Mouse (Mus musculus): Measurements from ENCODE around the gene Dagla. TPM values are rescaled to one million over a fixed set of nuclear protein-coding genes. Genes with fewer than 3 reads are reported as not detected.

Gene Dagla
- total RNA-seq, 1 experiment from 2014 or later: not detected

DNA sequence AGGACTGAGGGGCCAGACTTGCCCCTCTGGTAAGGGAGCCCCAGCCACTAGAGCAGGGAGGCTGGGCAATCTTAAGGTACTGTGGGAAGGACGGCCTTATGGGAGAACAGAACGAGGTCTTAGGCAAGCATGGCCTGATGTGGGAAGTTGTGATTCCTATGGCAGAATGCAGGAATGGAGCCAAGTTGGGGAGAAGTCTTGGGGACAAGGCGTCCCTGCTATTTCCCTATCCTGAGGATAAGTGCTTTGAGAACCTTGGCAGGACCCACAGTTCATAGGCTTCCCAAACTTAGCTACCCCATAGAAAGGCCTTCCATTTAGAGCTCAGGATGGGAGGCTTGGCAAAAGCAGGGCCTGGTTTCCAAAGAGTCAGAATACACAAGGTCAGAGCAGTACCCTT, 95.8 kb downstream of the Dagla start:
- ATAC-seq (replicated peaks; ENCODE audit: low read depth, poor library complexity, severe bottlenecking): no peak

DNA sequence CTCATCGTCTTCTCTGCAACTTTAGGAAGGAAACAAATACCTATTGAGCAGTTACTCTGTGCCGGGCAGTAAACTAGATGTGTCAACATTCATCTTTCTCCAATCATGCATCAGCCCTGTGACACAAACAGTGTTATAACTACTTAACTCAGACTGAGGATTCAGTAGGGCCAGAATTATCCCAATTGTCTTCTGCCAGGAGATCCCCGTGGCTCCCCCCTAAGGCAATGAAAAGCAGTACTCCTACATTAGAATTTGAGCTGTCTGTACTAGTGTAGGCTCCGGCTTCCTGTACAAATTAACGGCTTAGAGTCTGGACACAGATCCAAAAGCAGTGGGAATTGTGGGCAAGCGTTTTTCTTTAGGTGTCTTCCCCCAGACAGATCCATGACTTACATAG, 99.6 kb downstream of the Dagla start:
- no peak for ATAC-seq (replicated peaks; ENCODE audit: low read depth, poor library complexity, severe bottlenecking)

DNA sequence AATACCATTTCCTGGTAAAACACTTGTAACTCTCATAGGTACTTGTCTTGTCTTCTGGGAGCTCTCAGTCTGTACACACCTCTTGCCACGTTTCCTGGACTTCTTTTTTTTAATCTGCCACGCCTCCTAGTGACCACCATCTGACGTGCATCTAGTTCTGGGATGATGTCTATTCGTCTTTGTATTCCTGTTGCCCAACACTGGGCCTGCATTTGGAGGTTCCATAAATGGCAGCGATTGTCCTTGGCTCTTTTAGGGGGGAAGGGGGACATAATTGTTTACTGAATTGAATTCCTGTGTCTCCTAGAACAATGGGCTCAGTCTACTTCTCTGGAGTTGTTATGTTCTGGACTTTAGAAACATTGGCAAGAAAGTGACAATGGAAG, 100.1 kb downstream of the Dagla start:
- ATAC-seq (replicated peaks; ENCODE audit: low read depth, poor library complexity, severe bottlenecking): peak; percentile 71

DNA sequence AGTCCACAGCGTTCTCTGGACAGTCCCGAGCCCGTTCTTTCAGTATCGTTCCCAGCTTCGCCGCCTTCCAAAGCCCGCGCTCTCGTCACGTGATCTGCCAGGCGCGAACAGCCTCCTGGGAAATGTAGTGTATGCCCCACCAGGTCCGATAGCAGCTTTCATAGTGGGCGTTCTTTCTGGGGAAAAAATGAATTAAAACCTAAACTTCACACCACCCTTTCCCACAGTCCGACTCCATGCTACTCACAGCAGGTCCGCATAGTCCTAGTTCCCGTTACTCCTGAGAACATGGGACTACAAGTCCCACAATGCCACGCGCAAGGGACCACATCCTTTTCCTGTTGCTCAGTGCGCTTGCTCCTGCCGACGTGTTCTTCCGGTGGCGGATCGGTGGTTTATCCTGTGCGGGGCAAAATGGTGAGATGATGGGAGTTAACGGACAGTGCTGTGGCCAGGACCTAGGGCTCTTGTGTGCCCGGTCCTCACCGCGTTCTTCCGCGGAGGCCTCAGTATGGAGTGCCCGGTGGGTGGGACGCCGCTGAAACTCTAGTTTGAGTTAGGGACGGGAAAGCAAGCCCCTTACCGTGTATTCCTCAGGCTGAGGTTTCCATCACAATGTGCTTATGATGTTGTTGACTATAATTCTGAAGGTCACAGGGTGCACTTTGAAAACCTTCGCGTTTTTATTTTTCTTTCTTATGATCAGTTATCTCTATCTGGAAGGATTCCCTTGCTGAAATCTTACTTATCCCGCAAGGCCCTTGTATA, 100.6 kb downstream of the Dagla start, which contains the start of the genes Tmem258 and Fen1:
Gene Tmem258 (plus strand): TSS at position 167 of the 768 bp plus-strand sequence.
Gene Fen1 (minus strand): TSS at position 322 of the 768 bp plus-strand sequence.
- ATAC-seq (replicated peaks; ENCODE audit: low read depth, poor library complexity, severe bottlenecking): peak; percentile 90

DNA sequence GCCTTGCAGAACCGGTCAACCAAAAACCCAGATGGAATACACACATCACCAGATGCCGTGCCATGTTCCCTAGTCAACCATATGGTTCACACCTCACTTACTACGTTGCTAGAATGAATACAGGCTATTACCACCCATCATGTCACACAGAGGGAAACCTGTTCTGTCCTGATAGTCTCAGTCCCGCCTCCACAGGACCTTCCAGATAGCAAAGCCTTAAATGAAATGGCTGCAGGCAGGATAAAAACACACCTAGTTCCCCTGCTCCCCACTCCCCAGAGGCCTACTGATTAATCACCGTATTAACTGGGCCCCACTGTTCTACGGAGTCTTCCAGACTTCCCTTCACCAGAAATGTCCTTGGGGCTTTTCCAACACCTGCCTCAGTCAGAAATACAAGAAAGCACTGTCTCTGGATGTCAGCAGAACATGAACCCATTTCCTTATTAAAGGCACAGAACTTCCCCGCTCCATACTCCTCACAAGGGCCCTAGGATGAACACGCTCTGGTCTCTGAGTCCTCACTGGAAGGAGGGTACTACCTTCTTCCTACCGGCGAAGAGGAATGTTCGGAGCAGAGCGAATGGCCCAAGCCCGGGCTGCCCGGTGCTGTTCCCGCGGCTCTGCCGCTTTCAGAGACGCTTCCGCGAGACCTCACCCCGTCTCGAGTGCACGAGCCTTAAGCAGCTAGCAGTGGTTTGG, 101.4 kb downstream of the Dagla start:
- ATAC-seq (replicated peaks; ENCODE audit: low read depth, poor library complexity, severe bottlenecking): peak; percentile 24

DNA sequence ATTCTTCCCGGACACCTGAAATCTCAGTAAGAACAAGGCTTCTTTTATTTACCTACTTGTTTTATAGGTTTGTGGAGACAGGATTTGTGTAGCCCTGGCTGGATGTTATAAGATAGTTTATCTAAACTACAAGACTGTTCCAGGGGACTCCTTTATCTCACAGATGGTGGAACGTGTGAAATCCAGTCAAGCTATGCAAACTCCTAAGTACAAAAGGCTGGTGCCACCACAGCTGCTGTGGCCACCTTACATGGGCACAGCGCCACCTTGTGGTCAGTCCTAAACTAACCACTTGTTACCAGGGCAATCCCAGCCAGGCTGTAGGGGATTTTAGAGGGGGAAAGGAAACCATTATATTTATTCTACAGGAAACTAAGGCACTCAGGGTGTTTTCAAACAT, 106.0 kb downstream of the Dagla start:
- ATAC-seq (replicated peaks; ENCODE audit: low read depth, poor library complexity, severe bottlenecking): peak; percentile 66

DNA sequence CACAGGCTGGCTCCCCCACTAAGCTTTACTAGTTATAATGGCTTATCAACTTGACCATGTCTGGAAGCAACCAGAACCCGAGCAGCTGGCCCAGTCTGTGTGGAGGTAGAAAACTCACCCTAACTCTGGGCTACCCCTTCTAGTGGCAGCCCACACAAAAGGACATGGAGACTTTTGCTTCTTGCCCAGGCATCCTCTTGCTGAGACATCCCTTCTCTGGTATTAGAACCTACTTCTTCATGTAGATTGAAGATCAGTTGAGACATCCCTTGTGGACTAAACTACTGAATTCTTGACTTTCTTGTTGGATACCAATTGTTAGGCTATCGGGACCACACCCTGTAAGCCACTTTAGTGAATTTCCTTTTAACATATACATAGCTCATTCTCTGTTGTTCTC, 106.4 kb downstream of the Dagla start:
- no peak for ATAC-seq (replicated peaks; ENCODE audit: low read depth, poor library complexity, severe bottlenecking)

DNA sequence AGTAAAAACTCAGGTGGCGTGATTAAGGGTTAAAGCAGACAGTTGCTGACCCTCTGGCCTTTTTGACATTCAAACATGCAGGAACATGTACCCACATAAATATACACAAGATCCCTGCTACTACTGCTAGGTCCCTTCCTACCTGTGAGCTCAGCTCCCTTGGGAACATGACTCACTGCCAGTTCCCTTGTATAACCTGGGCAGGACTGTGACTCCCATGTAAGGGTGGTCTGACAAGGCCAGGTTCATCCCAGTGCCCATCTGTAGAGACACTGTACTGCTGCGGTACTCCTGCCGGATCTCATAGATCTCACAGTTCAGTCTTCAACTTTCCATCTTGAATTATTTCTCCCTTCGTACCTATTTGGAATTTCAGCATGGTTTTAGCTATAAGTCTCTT, 107.5 kb downstream of the Dagla start:
- ATAC-seq (replicated peaks; ENCODE audit: low read depth, poor library complexity, severe bottlenecking): no peak

Other genes starting within 250 kb of the Dagla start
- 30.2 and 30.8 TPM in 2 replicates for gene Fads2, start 203.1 kb downstream of the Dagla start, total RNA-seq (2017)
- 20.5 and 32.9 TPM in 2 replicates for gene Fads1, start 122.0 kb downstream of the Dagla start, total RNA-seq (2017)
- 171 and 202 TPM in 2 replicates for gene Tmem258, start 100.9 kb downstream of the Dagla start, total RNA-seq (2017)
- gene Fen1, start 100.7 kb downstream of the Dagla start, total RNA-seq (2017): 113 and 118 TPM in 2 replicates
- 0.05 TPM in 1 of 2 replicates, not detected in the other for gene Myrf, start 64.1 kb downstream of the Dagla start, total RNA-seq (2017)
- not detected in 2 replicates for gene Syt7, start 84.2 kb upstream of the Dagla start, total RNA-seq (2017)
- gene Lrrc10b, start 152.6 kb upstream of the Dagla start, total RNA-seq (2017): not detected in 2 replicates
- gene Ppp1r32, start 178.1 kb upstream of the Dagla start, total RNA-seq (2017): not detected in 2 replicates
- gene Cpsf7, start 220.4 kb upstream of the Dagla start, total RNA-seq (2017): 34.4 and 42.1 TPM in 2 replicates
- gene Sdhaf2, start 221.3 kb upstream of the Dagla start, total RNA-seq (2017): 38.3 and 63.1 TPM in 2 replicates